ENCODE assay signal across 25 mouse cellular contexts in genomic region chr9:70682202-70682601, GRCm38 (mm10). TPM values are rescaled to one million over a fixed set of nuclear protein-coding genes. Genes with fewer than 3 reads are reported as not detected.
DNase-seq lines count a peak whose midpoint lies in the region; ATAC-seq and TF ChIP-seq lines count a peak whose summit lies in the region.
"Had no signal": no experiment of that assay in that cellular context is flagged by ENCODE, and none has a peak within 500 bp of the region (broad histone marks: within the 10 kb centered on the region; RNA-seq: fewer than 3 reads in every experiment).

No protein-coding gene starts in this region.

- TF ChIP-seq POLR2A in MEL (IDR thresholded peaks at IDR 0.05; ENCODE audit: control insufficient read depth in 1 of 2, insufficient read depth in 1 of 2, low read depth in 1 of 2, low read length in 2 of 2, poor library complexity in 1 of 2), result no peak

- WGBS in liver, embryonic 11.5 days, result 19% methylated on average over 1 of the region's 1 CpGs
- WGBS in liver, embryonic 15.5 days (ENCODE audit: insufficient replicate concordance), result 16% methylated on average over 1 of the region's 1 CpGs
- 83% methylated on average over 1 of the region's 1 CpGs for WGBS in midbrain, embryonic 10.5 days

- H3K36me3 ChIP-seq in erythroblast, embryonic 14.5 days (ENCODE audit: control insufficient read depth), result peaks cover 71% of the 10 kb centered on the region
- H3K36me3 ChIP-seq in liver, embryonic 11.5 days (ENCODE audit: control insufficient read depth, insufficient read depth, low read length), result no peaks in the 10 kb centered on the region
- H3K36me3 ChIP-seq in MEL (ENCODE audit: control insufficient read depth in 1 of 2, insufficient read depth in 2 of 2, low read length in 2 of 2), result peaks cover 2 to 54% of the 10 kb centered on the region in 2 experiments
- H3K36me3 ChIP-seq in liver, embryonic 15.5 days (replicated peaks), result peaks cover 14% of the 10 kb centered on the region
- H3K36me3 ChIP-seq in midbrain, embryonic 10.5 days, result no peaks in the 10 kb centered on the region
- H3K36me3 ChIP-seq: forebrain, embryonic 15.5 days; hindbrain, embryonic 10.5 days; kidney, embryonic 15.5 days had no signal

- no peak overlapping the region for H3K9ac ChIP-seq in liver, embryonic 11.5 days (ENCODE audit: low read depth, low read length)
- H3K9ac ChIP-seq in MEL (ENCODE audit: control insufficient read depth, low read depth, low read length, poor library complexity, severe bottlenecking), result peak overlapping the region; percentile 16; the same call in 1 of the 2 replicates
- H3K9ac ChIP-seq in liver, embryonic 15.5 days, result peak overlapping the region; percentile 100; the same call in 1 of the 2 replicates
- H3K9ac ChIP-seq: forebrain, embryonic 15.5 days; kidney, embryonic 15.5 days had no signal

- ATAC-seq in erythroblast, adult 5-6 weeks (replicated peaks; ENCODE audit: low FRiP score, poor library complexity, severe bottlenecking), result no peak
- no peak for ATAC-seq in liver, embryonic 11.5 days (replicated peaks; ENCODE audit: low FRiP score)
- no peak for ATAC-seq in liver, embryonic 15.5 days (ENCODE audit: insufficient read depth)
- ATAC-seq: CD4-positive, CD25-positive, alpha-beta regulatory T cell, adult 4 months; forebrain, embryonic 15.5 days; hindbrain, postnatal 0 days; Patski had no signal

- peaks cover 62% of the 10 kb centered on the region for H3K79me2 ChIP-seq in MEL (ENCODE audit: control insufficient read depth, insufficient read depth, low read length, poor library complexity)

- H3K4me3 ChIP-seq in erythroblast, embryonic 14.5 days (replicated peaks), result peak overlapping the region; percentile 83
- H3K4me3 ChIP-seq in liver, embryonic 11.5 days (ENCODE audit: low read depth, low read length), result peak overlapping the region; percentile 8; the same call in 1 of the 2 replicates
- H3K4me3 ChIP-seq in MEL (ENCODE audit: control insufficient read depth in 1 of 2, insufficient read depth in 1 of 2, low read depth in 2 of 2, low read length in 2 of 2), result peak overlapping the region in 1 of 2 experiments; percentile 99; a peak in 1 of 4 replicates
- H3K4me3 ChIP-seq in liver, embryonic 15.5 days (replicated peaks), result peak overlapping the region; percentile 100
- no peak overlapping the region for H3K4me3 ChIP-seq in midbrain, embryonic 10.5 days
- H3K4me3 ChIP-seq: forebrain, embryonic 15.5 days had no signal

- 0 out of 4 replicates have a peak, but pooled peaks of 1 of the 2 experiments have one; percentile 9 for TF ChIP-seq EP300 in MEL (IDR thresholded peaks at IDR 0.05; ENCODE audit: low read depth in 1 of 2, low read length in 2 of 2)

- H3K9me3 ChIP-seq in erythroblast, embryonic 14.5 days (ENCODE audit: control insufficient read depth, low read length), result no peaks in the 10 kb centered on the region
- no peaks in the 10 kb centered on the region for H3K9me3 ChIP-seq in liver, embryonic 11.5 days (ENCODE audit: control insufficient read depth, low read length)
- H3K9me3 ChIP-seq in MEL (replicated peaks; ENCODE audit: insufficient read depth, low read length), result no peaks in the 10 kb centered on the region
- H3K9me3 ChIP-seq in liver, embryonic 15.5 days (replicated peaks), result no peaks in the 10 kb centered on the region
- no peaks in the 10 kb centered on the region for H3K9me3 ChIP-seq in midbrain, embryonic 10.5 days (replicated peaks)
- H3K9me3 ChIP-seq: forebrain, embryonic 15.5 days; hindbrain, embryonic 10.5 days; kidney, embryonic 15.5 days had no signal

- no peak overlapping the region for H3K27ac ChIP-seq in liver, embryonic 11.5 days (ENCODE audit: low read depth, low read length)
- no peak overlapping the region; the same call in 1 of the 2 replicates for H3K27ac ChIP-seq in MEL (ENCODE audit: control insufficient read depth, low read depth, low read length)
- peak overlapping the region; percentile 74 for H3K27ac ChIP-seq in liver, embryonic 15.5 days (replicated peaks)
- H3K27ac ChIP-seq in midbrain, embryonic 10.5 days (replicated peaks), result no peak overlapping the region
- H3K27ac ChIP-seq: forebrain, embryonic 15.5 days; hindbrain, embryonic 10.5 days; hindbrain, postnatal 0 days; kidney, embryonic 15.5 days had no signal

- DNase-seq in liver, embryonic 11.5 days (ENCODE audit: low spot score), result no peak
- no peak for DNase-seq in liver
- no peak for DNase-seq in MEL (ENCODE audit: low read depth, low spot score)
- no peak for DNase-seq in thymus, postnatal 25 days
- no peak for DNase-seq in midbrain, embryonic 10.5 days (ENCODE audit: low spot score)
- DNase-seq: adrenal gland, adult 8-10 months; cerebellum, adult 18-20 months; cerebellum, postnatal 36 days; embryo, embryonic 11 days; gastrocnemius, postnatal 10 days; kidney, adult 11 months; kidney, postnatal 36 days; layer of hippocampus, postnatal 36 days; lung, adult 18-20 months; lung, postnatal 4 days; thymus, adult 18-20 months had no signal

- H3K4me2 ChIP-seq in liver, embryonic 11.5 days, result peak overlapping the region; percentile 89
- peak overlapping the region; percentile 68 for H3K4me2 ChIP-seq in liver, embryonic 15.5 days
- H3K4me2 ChIP-seq: forebrain, embryonic 15.5 days had no signal

- no peak for TF ChIP-seq RAD21 in MEL (IDR thresholded peaks at IDR 0.05; ENCODE audit: low read depth, low read length)

- no peaks in the 10 kb centered on the region for H3K27me3 ChIP-seq in erythroblast, embryonic 14.5 days (ENCODE audit: control insufficient read depth)
- no peaks in the 10 kb centered on the region for H3K27me3 ChIP-seq in liver, embryonic 11.5 days (replicated peaks; ENCODE audit: control insufficient read depth, insufficient read depth, low read length)
- H3K27me3 ChIP-seq in MEL (ENCODE audit: control insufficient read depth in 1 of 2, insufficient read depth in 2 of 2, low read length in 2 of 2), result no peaks in the 10 kb centered on the region
- H3K27me3 ChIP-seq in liver, embryonic 15.5 days, result no peaks in the 10 kb centered on the region
- H3K27me3 ChIP-seq in midbrain, embryonic 10.5 days (ENCODE audit: low read depth, poor library complexity, severe bottlenecking), result no peaks in the 10 kb centered on the region
- H3K27me3 ChIP-seq: forebrain, embryonic 15.5 days; kidney, embryonic 15.5 days; Patski had no signal

- H3K4me1 ChIP-seq in erythroblast, embryonic 14.5 days (ENCODE audit: control insufficient read depth), result peaks cover 68% of the 10 kb centered on the region
- H3K4me1 ChIP-seq in liver, embryonic 11.5 days (replicated peaks; ENCODE audit: control insufficient read depth, insufficient read depth, low read length), result peaks cover 34% of the 10 kb centered on the region
- H3K4me1 ChIP-seq in MEL (ENCODE audit: control insufficient read depth in 1 of 2, insufficient read depth in 2 of 2, low read length in 2 of 2), result peaks cover 10 to 40% of the 10 kb centered on the region in 2 experiments
- peaks cover 54% of the 10 kb centered on the region for H3K4me1 ChIP-seq in liver, embryonic 15.5 days (replicated peaks)
- peaks cover 25% of the 10 kb centered on the region for H3K4me1 ChIP-seq in midbrain, embryonic 10.5 days

- TF ChIP-seq CTCF in MEL (IDR thresholded peaks at IDR 0.05 in 2 of 3, conservative IDR thresholded peaks at IDR 0.05 in 1 of 3; ENCODE audit: control insufficient read depth in 1 of 3, insufficient read depth in 1 of 3, low read depth in 2 of 3, low read length in 3 of 3, poor library complexity in 1 of 3, severe bottlenecking in 1 of 3), result no peak

TF ChIP-seq in MEL, 35 proteins besides CTCF, POLR2A, EP300 and RAD21 (continues in another document):
- TF ChIP-seq HCFC1 (IDR thresholded peaks at IDR 0.05; ENCODE audit: low read depth, low read length) (no peak), SIN3A (IDR thresholded peaks at IDR 0.05; ENCODE audit: low read length) (peak; percentile 58), MAFK (IDR thresholded peaks at IDR 0.05; ENCODE audit: borderline replicate concordance, low read depth, low read length) (no peak), RCOR1 (IDR thresholded peaks at IDR 0.05; ENCODE audit: low read depth, low read length) (no peak), SMC3 (IDR thresholded peaks at IDR 0.05; ENCODE audit: low read depth, low read length) (no peak)

RNA-seq across cellular contexts. Expression of gene Adam10, which starts 3.4 kb away (rescaled TPM):
- 8.4 and 11.5 TPM in 2 replicates for polyA plus RNA-seq in erythroblast, embryonic 14.5 days (2012)
- total RNA-seq in erythroblast, adult 5-6 weeks (2015; ENCODE audit: low replicate concordance), result 310 and 344 TPM in 2 replicates
- 311 and 361 TPM in 2 replicates for total RNA-seq in erythroblast, adult 5-6 weeks (2017; ENCODE audit: low replicate concordance)
- 74.2 and 82.2 TPM in 2 replicates for polyA plus RNA-seq in liver, embryonic 11.5 days (2014; fragmentation: Nextera tagmentation; extraction: Ambion mirVana)
- 20.3 and 23.1 TPM in 2 replicates for total RNA-seq in MEL (2012; rRNA removed)
- polyA plus RNA-seq in MEL (2012; ENCODE audit: insufficient read depth in 1 of 2, insufficient read length in 2 of 2, low read depth in 1 of 2, low replicate concordance in 2 of 2, missing spikeins in 1 of 2), result 100 to 1,000 TPM in 1 of 2 experiments, 10 to 100 TPM in 1; 52.0 to 127 TPM
- polyA plus RNA-seq in liver, embryonic 15.5 days (2015; fragmentation: Nextera tagmentation; extraction: Ambion mirVana), result 71.4 and 71.9 TPM in 2 replicates
- 66.2 and 72.7 TPM in 2 replicates for polyA plus RNA-seq in midbrain, embryonic 10.5 days (2016; fragmentation: Nextera tagmentation; extraction: Ambion mirVana)

RNA-seq across cellular contexts. Expression of gene Mindy2, which starts 25.2 kb away (rescaled TPM):
- polyA plus RNA-seq in erythroblast, embryonic 14.5 days (2012), result 6.4 and 6.8 TPM in 2 replicates
- total RNA-seq in erythroblast, adult 5-6 weeks (2015; ENCODE audit: low replicate concordance), result 36.3 and 54.1 TPM in 2 replicates
- 53.9 and 58.1 TPM in 2 replicates for total RNA-seq in erythroblast, adult 5-6 weeks (2017; ENCODE audit: low replicate concordance)
- 11.4 and 13.4 TPM in 2 replicates for polyA plus RNA-seq in liver, embryonic 11.5 days (2014; fragmentation: Nextera tagmentation; extraction: Ambion mirVana)
- 6.3 and 7.8 TPM in 2 replicates for total RNA-seq in MEL (2012; rRNA removed)
- 1 to 10 TPM in 1 of 2 experiments, not detected in 1; 6.8 TPM for polyA plus RNA-seq in MEL (2012; ENCODE audit: insufficient read depth in 1 of 2, insufficient read length in 2 of 2, low read depth in 1 of 2, low replicate concordance in 2 of 2, missing spikeins in 1 of 2)
- 18.5 and 20.1 TPM in 2 replicates for polyA plus RNA-seq in liver, embryonic 15.5 days (2015; fragmentation: Nextera tagmentation; extraction: Ambion mirVana)
- polyA plus RNA-seq in midbrain, embryonic 10.5 days (2016; fragmentation: Nextera tagmentation; extraction: Ambion mirVana), result 5.0 and 6.4 TPM in 2 replicates

RNA-seq across cellular contexts. Expression of gene Gm10642, which starts 26.2 kb away (rescaled TPM):
- polyA plus RNA-seq in erythroblast, embryonic 14.5 days (2012), result 0.45 and 0.52 TPM in 2 replicates
- 0.96 and 3.8 TPM in 2 replicates for total RNA-seq in erythroblast, adult 5-6 weeks (2015; ENCODE audit: low replicate concordance)
- 15.2 and 16.0 TPM in 2 replicates for total RNA-seq in erythroblast, adult 5-6 weeks (2017; ENCODE audit: low replicate concordance)
- 0.48 and 0.65 TPM in 2 replicates for polyA plus RNA-seq in liver, embryonic 11.5 days (2014; fragmentation: Nextera tagmentation; extraction: Ambion mirVana)
- 1.3 and 2.0 TPM in 2 replicates for total RNA-seq in MEL (2012; rRNA removed)
- polyA plus RNA-seq in MEL (2012; ENCODE audit: insufficient read depth in 1 of 2, insufficient read length in 2 of 2, low read depth in 1 of 2, low replicate concordance in 2 of 2, missing spikeins in 1 of 2), result 1 to 10 TPM in 1 of 2 experiments, not detected in 1; 1.3 TPM
- 1.4 TPM in 2 replicates for polyA plus RNA-seq in liver, embryonic 15.5 days (2015; fragmentation: Nextera tagmentation; extraction: Ambion mirVana)
- polyA plus RNA-seq in midbrain, embryonic 10.5 days (2016; fragmentation: Nextera tagmentation; extraction: Ambion mirVana), result 0.25 and 0.33 TPM in 2 replicates
